ENCODE assay signal across 8 mouse cellular contexts in genomic region chr14:118551061-118551724, GRCm38 (mm10).
DNase-seq lines count a peak whose midpoint lies in the region; ATAC-seq and TF ChIP-seq lines count a peak whose summit lies in the region.

No protein-coding gene starts in this region.

- H3K9me3 ChIP-seq in embryonic facial prominence, embryonic 11.5 days (replicated peaks; ENCODE audit: control insufficient read depth, low read length), result no peaks in the 10 kb centered on the region
- no peaks in the 10 kb centered on the region for H3K9me3 ChIP-seq in hindbrain, postnatal 0 days (ENCODE audit: low read length)

- peak overlapping the region; percentile 27 for H3K4me2 ChIP-seq in embryonic facial prominence, embryonic 11.5 days (ENCODE audit: low read depth, low read length)
- peak overlapping the region; percentile 55 for H3K4me2 ChIP-seq in hindbrain, postnatal 0 days (ENCODE audit: low read depth, low read length)

- ATAC-seq in embryonic facial prominence, embryonic 11.5 days (replicated peaks; ENCODE audit: insufficient number of reproducible peaks, low FRiP score, low TSS enrichment, low read depth), result no peak
- ATAC-seq in hindbrain, postnatal 0 days, result 0 out of 2 replicates have a peak, but pooled peaks have one; percentile 10
- ATAC-seq in megakaryocyte progenitor cell, adult 5-6 weeks (replicated peaks; ENCODE audit: poor library complexity), result peak; percentile 23

- peak; percentile 4 to 8 for DNase-seq in heart, adult 18-20 months
- DNase-seq in heart, adult 11 months, result no peak
- DNase-seq in embryonic facial prominence, embryonic 11.5 days (ENCODE audit: low spot score), result peak; percentile 41
- no peak for DNase-seq in hindbrain, postnatal 0 days (ENCODE audit: low spot score)
- DNase-seq in layer of hippocampus, postnatal 14 days (ENCODE audit: low spot score in 2 of 2), result no peak
- no peak for DNase-seq in thymus, postnatal 14 days
- no peak for DNase-seq in frontal cortex, postnatal 25 days (ENCODE audit: low spot score in 2 of 2)

- no peaks in the 10 kb centered on the region for H3K27me3 ChIP-seq in embryonic facial prominence, embryonic 11.5 days (ENCODE audit: control insufficient read depth, insufficient read depth, low read length)
- H3K27me3 ChIP-seq in hindbrain, postnatal 0 days (ENCODE audit: insufficient read depth, low read length), result no peaks in the 10 kb centered on the region

- no peak overlapping the region for H3K9ac ChIP-seq in embryonic facial prominence, embryonic 11.5 days (replicated peaks; ENCODE audit: low read length)
- H3K9ac ChIP-seq in hindbrain, postnatal 0 days (replicated peaks; ENCODE audit: low read length), result 0 out of 2 replicates have a peak overlapping the region, but pooled peaks have one; percentile 43

- H3K36me3 ChIP-seq in embryonic facial prominence, embryonic 11.5 days (replicated peaks; ENCODE audit: control insufficient read depth, insufficient read depth, low read depth, low read length), result no peaks in the 10 kb centered on the region
- no peaks in the 10 kb centered on the region for H3K36me3 ChIP-seq in hindbrain, postnatal 0 days (ENCODE audit: insufficient read depth, low read length)

- no peak overlapping the region for H3K27ac ChIP-seq in embryonic facial prominence, embryonic 11.5 days (replicated peaks; ENCODE audit: low read depth, low read length)
- H3K27ac ChIP-seq in hindbrain, postnatal 0 days, result no peak overlapping the region

- peaks cover 3% of the 10 kb centered on the region for H3K4me1 ChIP-seq in embryonic facial prominence, embryonic 11.5 days (ENCODE audit: control insufficient read depth, insufficient read depth, low read length)
- peaks cover 7% of the 10 kb centered on the region for H3K4me1 ChIP-seq in hindbrain, postnatal 0 days (ENCODE audit: insufficient read depth, low read length)

- WGBS in embryonic facial prominence, embryonic 11.5 days, result 40% methylated on average over 18 of the region's 18 CpGs
- WGBS in hindbrain, postnatal 0 days, result 37% methylated on average over 18 of the region's 18 CpGs

- 0 out of 2 replicates have a peak overlapping the region, but pooled peaks have one; percentile 15 for H3K4me3 ChIP-seq in embryonic facial prominence, embryonic 11.5 days (ENCODE audit: low read depth, low read length)
- peak overlapping the region; percentile 25 for H3K4me3 ChIP-seq in hindbrain, postnatal 0 days (ENCODE audit: low read length)

- TF ChIP-seq CTCF in hindbrain, postnatal 0 days (IDR thresholded peaks at IDR 0.05; ENCODE audit: low read depth), result no peak

Comparison
In these comparisons a context has a peak if more than half of its experiments do, and no peak if none do; other contexts are left out.
1. DNase-seq: peak in heart, adult 18-20 months (2 of 2) and embryonic facial prominence, embryonic 11.5 days (single experiment); none in heart, adult 11 months (single experiment), hindbrain, postnatal 0 days (single experiment), layer of hippocampus, postnatal 14 days (0 of 2), thymus, postnatal 14 days (single experiment) and frontal cortex, postnatal 25 days (0 of 2).